In the genomic region with DNA sequence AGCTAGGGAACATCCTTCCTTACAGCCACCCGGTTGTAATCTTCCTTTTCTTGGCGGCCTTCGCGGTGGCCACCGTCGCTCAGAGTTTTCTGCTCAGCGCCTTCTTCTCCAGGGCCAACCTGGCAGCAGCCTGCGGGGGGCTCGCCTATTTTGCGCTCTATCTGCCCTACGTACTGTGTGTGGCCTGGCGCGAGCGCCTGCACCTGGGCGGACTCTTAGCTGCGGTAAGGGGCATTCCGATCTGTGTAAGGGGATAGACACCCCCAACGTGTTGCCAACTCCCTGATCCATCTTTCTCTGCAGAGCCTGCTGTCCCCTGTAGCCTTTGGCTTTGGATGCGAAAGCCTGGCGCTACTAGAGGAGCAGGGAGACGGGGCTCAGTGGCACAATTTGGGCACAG, we compare ENCODE assay signal across 15 mouse cellular contexts. TPM values are rescaled to one million over a fixed set of nuclear protein-coding genes. Genes with fewer than 3 reads are reported as not detected.
DNase-seq lines count a peak whose midpoint lies in the region; ATAC-seq and TF ChIP-seq lines count a peak whose summit lies in the region.
"Had no signal": no experiment of that assay in that cellular context is flagged by ENCODE, and none has a peak within 500 bp of the region (broad histone marks: within the 10 kb centered on the region; RNA-seq: fewer than 3 reads in every experiment).

No protein-coding gene starts in this region.

- peaks cover 2% of the 10 kb centered on the region; the same call in 1 of the 2 replicates for H3K4me1 ChIP-seq in intestine, embryonic 14.5 days (replicated peaks; ENCODE audit: control insufficient read depth, insufficient read depth, low read length)
- H3K4me1 ChIP-seq in intestine, postnatal 0 days (replicated peaks; ENCODE audit: control insufficient read depth, insufficient read depth, low read length), result no peaks in the 10 kb centered on the region
- H3K4me1 ChIP-seq in neural tube, embryonic 13.5 days (replicated peaks), result peaks cover 10% of the 10 kb centered on the region
- no peaks in the 10 kb centered on the region for H3K4me1 ChIP-seq in thymus, adult 2 months (replicated peaks; ENCODE audit: control insufficient read depth, insufficient read depth, low read length)

- H3K4me2 ChIP-seq in intestine, embryonic 14.5 days (ENCODE audit: low read length), result no peak overlapping the region
- no peak overlapping the region for H3K4me2 ChIP-seq in intestine, postnatal 0 days (replicated peaks; ENCODE audit: low read depth)
- H3K4me2 ChIP-seq in neural tube, embryonic 13.5 days, result no peak overlapping the region
- H3K4me2 ChIP-seq: midbrain, embryonic 15.5 days had no signal

- intact Hi-C loops in gastrocnemius, adult 2 months (cut with DNase I), result no loop called here

- no peaks in the 10 kb centered on the region for H3K9me3 ChIP-seq in intestine, embryonic 14.5 days (ENCODE audit: control insufficient read depth, low read length)
- H3K9me3 ChIP-seq in intestine, postnatal 0 days (ENCODE audit: control insufficient read depth), result no peaks in the 10 kb centered on the region
- H3K9me3 ChIP-seq in neural tube, embryonic 13.5 days, result no peaks in the 10 kb centered on the region
- H3K9me3 ChIP-seq: midbrain, embryonic 15.5 days had no signal

- 0 out of 2 replicates have a peak overlapping the region, but pooled peaks have one; percentile 3 for H3K9ac ChIP-seq in intestine, embryonic 14.5 days (ENCODE audit: low read length)
- H3K9ac ChIP-seq in intestine, postnatal 0 days (ENCODE audit: low read depth, low read length), result no peak overlapping the region
- 0 out of 2 replicates have a peak overlapping the region, but pooled peaks have one; percentile 39 for H3K9ac ChIP-seq in neural tube, embryonic 13.5 days
- H3K9ac ChIP-seq: midbrain, embryonic 15.5 days had no signal

- no peak for TF ChIP-seq CTCF in gastrocnemius, adult 2 months (IDR thresholded peaks at IDR 0.05)
- no peak for TF ChIP-seq CTCF in intestine, postnatal 0 days (IDR thresholded peaks at IDR 0.05; ENCODE audit: low read depth)
- no peak for TF ChIP-seq CTCF in thymus, adult 2 months (IDR thresholded peaks at IDR 0.05; ENCODE audit: borderline replicate concordance, control insufficient read depth, extremely low read depth, insufficient read depth, low read length, poor library complexity)

- DNase-seq in gastrocnemius, adult 2 months, result no peak
- no peak for DNase-seq in gastrocnemius, postnatal 4 days (ENCODE audit: low spot score in 2 of 2)
- DNase-seq in intestine, embryonic 14.5 days (ENCODE audit: low spot score), result no peak
- DNase-seq in neural tube, embryonic 10.5 days (ENCODE audit: extremely low spot score, low spot score), result no peak
- DNase-seq in thymus, adult 2 months, result no peak
- no peak for DNase-seq in left cerebral cortex, adult 8-10 months (ENCODE audit: low spot score in 2 of 2)
- DNase-seq: cerebellum, adult 11-12 months; kidney, adult 9 months; left cerebral cortex, postnatal 4 days; right cerebral cortex, adult 18-20 months; thymus, adult 18-20 months had no signal

- WGBS in intestine, embryonic 14.5 days, result 29% methylated on average over 21 of the region's 21 CpGs
- 59% methylated on average over 20 of the region's 21 CpGs for WGBS in intestine, postnatal 0 days
- 28% methylated on average over 21 of the region's 21 CpGs for WGBS in neural tube, embryonic 13.5 days
- WGBS in thymus, adult 2 months, result 94% methylated on average over 21 of the region's 21 CpGs

- H3K27ac ChIP-seq in gastrocnemius, adult 2 months, result peak overlapping the region; percentile 60
- H3K27ac ChIP-seq in intestine, embryonic 14.5 days (ENCODE audit: low read depth), result no peak overlapping the region
- no peak overlapping the region for H3K27ac ChIP-seq in intestine, postnatal 0 days (ENCODE audit: low read depth, low read length)
- H3K27ac ChIP-seq in neural tube, embryonic 13.5 days (replicated peaks), result no peak overlapping the region
- H3K27ac ChIP-seq in thymus, adult 2 months (ENCODE audit: control insufficient read depth, insufficient read depth, low read length), result no peak overlapping the region
- H3K27ac ChIP-seq: midbrain, embryonic 15.5 days had no signal

- TF ChIP-seq POLR2A in thymus, adult 2 months (IDR thresholded peaks at IDR 0.05; ENCODE audit: control insufficient read depth, extremely low read depth, insufficient read depth, low read length, poor library complexity), result no peak

- peaks cover 3% of the 10 kb centered on the region; the same call in 1 of the 2 replicates for H3K27me3 ChIP-seq in intestine, embryonic 14.5 days (replicated peaks; ENCODE audit: control insufficient read depth, insufficient read depth, low read length)
- H3K27me3 ChIP-seq in intestine, postnatal 0 days (replicated peaks; ENCODE audit: control insufficient read depth, insufficient read depth, low read length), result no peaks in the 10 kb centered on the region
- peaks cover 37% of the 10 kb centered on the region for H3K27me3 ChIP-seq in neural tube, embryonic 13.5 days
- no peaks in the 10 kb centered on the region for H3K27me3 ChIP-seq in thymus, adult 2 months (ENCODE audit: control insufficient read depth, insufficient read depth, low read length)

- no peak overlapping the region for H3K4me3 ChIP-seq in gastrocnemius, adult 2 months
- H3K4me3 ChIP-seq in intestine, embryonic 14.5 days (ENCODE audit: low read depth, low read length), result no peak overlapping the region
- no peak overlapping the region for H3K4me3 ChIP-seq in intestine, postnatal 0 days (ENCODE audit: low read depth, low read length)
- H3K4me3 ChIP-seq in neural tube, embryonic 13.5 days, result no peak overlapping the region
- H3K4me3 ChIP-seq in thymus, adult 2 months (ENCODE audit: control insufficient read depth, insufficient read depth, low read length), result no peak overlapping the region
- H3K4me3 ChIP-seq: midbrain, embryonic 15.5 days had no signal

- H3K36me3 ChIP-seq in intestine, embryonic 14.5 days (ENCODE audit: control insufficient read depth, insufficient read depth, low read length), result no peaks in the 10 kb centered on the region
- peaks cover 8% of the 10 kb centered on the region; the same call in 1 of the 2 replicates for H3K36me3 ChIP-seq in intestine, postnatal 0 days (ENCODE audit: control insufficient read depth, insufficient read depth)
- peaks cover 11% of the 10 kb centered on the region for H3K36me3 ChIP-seq in neural tube, embryonic 13.5 days
- H3K36me3 ChIP-seq in thymus, adult 2 months (ENCODE audit: control insufficient read depth, insufficient read depth, low read length), result no peaks in the 10 kb centered on the region
- H3K36me3 ChIP-seq: midbrain, embryonic 15.5 days had no signal

- no peak for ATAC-seq in intestine, embryonic 14.5 days (replicated peaks; ENCODE audit: low FRiP score, low TSS enrichment, low read depth)
- ATAC-seq in intestine, postnatal 0 days, result no peak
- no peak for ATAC-seq in neural tube, embryonic 13.5 days (ENCODE audit: low read depth)
- ATAC-seq: midbrain, embryonic 15.5 days had no signal

RNA-seq across cellular contexts. Expression of gene Abca7, which starts 6.5 kb away (rescaled TPM):
- 1 to 10 TPM; 6.7 to 7.2 TPM for total RNA-seq in gastrocnemius, adult 2 months (2021)
- 1 to 10 TPM; 4.8 to 4.9 TPM for total RNA-seq in gastrocnemius, postnatal 4 days (2021)
- polyA plus RNA-seq in intestine, embryonic 14.5 days (2014; fragmentation: Nextera tagmentation; extraction: Ambion mirVana), result 3.7 and 3.8 TPM in 2 replicates
- polyA plus RNA-seq in intestine, postnatal 0 days (2015; fragmentation: Nextera tagmentation; extraction: Ambion mirVana), result 2.2 and 2.5 TPM in 2 replicates
- 7.7 and 8.1 TPM in 2 replicates for polyA plus RNA-seq in neural tube, embryonic 13.5 days (2015; fragmentation: Nextera tagmentation; extraction: Ambion mirVana)
- 79.5 and 83.5 TPM in 2 replicates for polyA plus RNA-seq in thymus, adult 2 months (2012; rRNA removed)
- total RNA-seq in left cerebral cortex, adult 8-10 months (2022), result 10 to 100 TPM; 11.0 to 12.3 (median 12.0) TPM

RNA-seq across cellular contexts. Expression of gene Arhgap45, which starts 13.6 kb away (rescaled TPM):
- 1 to 10 TPM in 1 of 2 experiments, under 1 TPM in 1; 0.97 to 1.4 TPM for total RNA-seq in gastrocnemius, adult 2 months (2021)
- 1 to 10 TPM; 4.0 to 4.7 TPM for total RNA-seq in gastrocnemius, postnatal 4 days (2021)
- polyA plus RNA-seq in intestine, embryonic 14.5 days (2014; fragmentation: Nextera tagmentation; extraction: Ambion mirVana), result 6.8 and 8.0 TPM in 2 replicates
- polyA plus RNA-seq in intestine, postnatal 0 days (2015; fragmentation: Nextera tagmentation; extraction: Ambion mirVana), result 1.2 and 1.3 TPM in 2 replicates
- 2.4 and 2.9 TPM in 2 replicates for polyA plus RNA-seq in neural tube, embryonic 13.5 days (2015; fragmentation: Nextera tagmentation; extraction: Ambion mirVana)
- 1,362 and 1,504 TPM in 2 replicates for polyA plus RNA-seq in thymus, adult 2 months (2012; rRNA removed)
- total RNA-seq in left cerebral cortex, adult 8-10 months (2022), result 1 to 10 TPM; 3.6 to 9.6 (median 6.0) TPM

RNA-seq across cellular contexts. Expression of gene Cnn2, which starts 14.4 kb away (rescaled TPM):
- total RNA-seq in gastrocnemius, adult 2 months (2021), result 1 to 10 TPM; 3.9 to 9.7 TPM
- total RNA-seq in gastrocnemius, postnatal 4 days (2021), result 10 to 100 TPM; 51.0 to 55.0 TPM
- polyA plus RNA-seq in intestine, embryonic 14.5 days (2014; fragmentation: Nextera tagmentation; extraction: Ambion mirVana), result 320 and 368 TPM in 2 replicates
- polyA plus RNA-seq in intestine, postnatal 0 days (2015; fragmentation: Nextera tagmentation; extraction: Ambion mirVana), result 109 and 117 TPM in 2 replicates
- 55.6 and 56.2 TPM in 2 replicates for polyA plus RNA-seq in neural tube, embryonic 13.5 days (2015; fragmentation: Nextera tagmentation; extraction: Ambion mirVana)
- polyA plus RNA-seq in thymus, adult 2 months (2012; rRNA removed), result 239 and 245 TPM in 2 replicates
- total RNA-seq in left cerebral cortex, adult 8-10 months (2022), result 1 to 10 TPM; 5.4 to 6.7 (median 6.3) TPM

RNA-seq across cellular contexts. Expression of gene Tmem259, which starts 18.7 kb away (rescaled TPM):
- 10 to 100 TPM; 70.9 to 75.1 TPM for total RNA-seq in gastrocnemius, adult 2 months (2021)
- total RNA-seq in gastrocnemius, postnatal 4 days (2021), result 100 to 1,000 TPM; 109 to 119 TPM
- polyA plus RNA-seq in intestine, embryonic 14.5 days (2014; fragmentation: Nextera tagmentation; extraction: Ambion mirVana), result 14.4 and 17.5 TPM in 2 replicates
- polyA plus RNA-seq in intestine, postnatal 0 days (2015; fragmentation: Nextera tagmentation; extraction: Ambion mirVana), result 24.7 and 25.3 TPM in 2 replicates
- 21.0 and 21.4 TPM in 2 replicates for polyA plus RNA-seq in neural tube, embryonic 13.5 days (2015; fragmentation: Nextera tagmentation; extraction: Ambion mirVana)
- polyA plus RNA-seq in thymus, adult 2 months (2012; rRNA removed), result 540 and 566 TPM in 2 replicates
- total RNA-seq in left cerebral cortex, adult 8-10 months (2022), result 100 to 1,000 TPM; 105 to 117 (median 113) TPM

RNA-seq across cellular contexts. Expression of gene Grin3b, which starts 32.3 kb away (rescaled TPM):
- under 1 TPM; 0.25 to 0.28 TPM for total RNA-seq in gastrocnemius, adult 2 months (2021)
- under 1 TPM; 0.10 to 0.27 TPM for total RNA-seq in gastrocnemius, postnatal 4 days (2021)
- 0.23 and 0.28 TPM in 2 replicates for polyA plus RNA-seq in intestine, embryonic 14.5 days (2014; fragmentation: Nextera tagmentation; extraction: Ambion mirVana)
- 0.08 and 0.17 TPM in 2 replicates for polyA plus RNA-seq in intestine, postnatal 0 days (2015; fragmentation: Nextera tagmentation; extraction: Ambion mirVana)
- polyA plus RNA-seq in neural tube, embryonic 13.5 days (2015; fragmentation: Nextera tagmentation; extraction: Ambion mirVana), result 0.58 and 0.61 TPM in 2 replicates
- polyA plus RNA-seq in thymus, adult 2 months (2012; rRNA removed), result 0.07 and 0.14 TPM in 2 replicates
- under 1 TPM; 0.23 to 0.30 (median 0.24) TPM for total RNA-seq in left cerebral cortex, adult 8-10 months (2022)
- total RNA-seq: neutrophil, adult 5-6 weeks had no signal

Comparison
In these comparisons a context has a peak if more than half of its experiments do, and no peak if none do; other contexts are left out.
1. RNA of gene Arhgap45, which starts 13.6 kb away (polyA plus RNA-seq): 1,362 to 1,504 TPM in thymus, adult 2 months; 6.8 to 8.0 TPM in intestine, embryonic 14.5 days, 2.4 to 2.9 TPM in neural tube, embryonic 13.5 days and 1.2 to 1.3 TPM in intestine, postnatal 0 days; every median in the first group is over 100 times any median in the second.